Mouse (Mus musculus) lung, postnatal 0 days (tissue): Measurements from ENCODE around the gene Pfn4. TPM values are rescaled to one million over a fixed set of nuclear protein-coding genes. Genes with fewer than 3 reads are reported as not detected.
A peak's percentile ranks its signal among the peaks of the same experiment; 100 is the strongest.

ENCODE experiments used
- ATAC-seq: fragments of 200-750 bp; cut with Nextera tagmentation; 2 replicates; pipeline ENCODE4 v1.8.0; 2017; ENCODE audit warnings: moderate library complexity
- DNase-seq: peaks from one replicate; pipeline ENCODE4 v3.0.0-alpha.2; 2016; ENCODE audit warnings: low spot score
- H3K27ac ChIP-seq: fragments of 300-500 bp; sonication (generic); 2 replicates; pipeline ENCODE4 v1.5.1; 2014; ENCODE audit warnings: antibody characterized with exemption, mild to moderate bottlenecking, low read length, mixed read lengths
- H3K27me3 ChIP-seq: fragments of 300-500 bp; sonication (generic); replicated peaks from 2 replicates; pipeline ENCODE4 v1.6.1; 2014; ENCODE audit warnings: low read length, mixed read lengths; ENCODE audit not compliant: insufficient read depth
- H3K36me3 ChIP-seq: fragments of 300-500 bp; sonication (generic); 2 replicates; pipeline ENCODE4 v1.6.1; 2014; ENCODE audit warnings: low read length, mixed read lengths; ENCODE audit not compliant: insufficient read depth
- H3K4me1 ChIP-seq: fragments of 300-500 bp; sonication (generic); 2 replicates; pipeline ENCODE4 v1.6.1; 2014; ENCODE audit warnings: antibody characterized with exemption, low read depth, low read length, mixed read lengths; ENCODE audit not compliant: insufficient read depth
- H3K4me2 ChIP-seq: fragments of 300-500 bp; sonication (generic); replicated peaks from 2 replicates; pipeline ENCODE4 v1.6.1; 2014; ENCODE audit warnings: low read depth, mild to moderate bottlenecking, low read length, moderate library complexity, mixed read lengths
- H3K4me3 ChIP-seq: fragments of 300-500 bp; sonication (generic); 2 replicates; pipeline ENCODE4 v1.5.1; 2014; ENCODE audit warnings: low read depth, low read length
- H3K9ac ChIP-seq: fragments of 300-500 bp; sonication (generic); replicated peaks from 2 replicates; pipeline ENCODE4 v1.6.1; 2014; ENCODE audit warnings: low read depth, mild to moderate bottlenecking
- H3K9me3 ChIP-seq: fragments of 300-500 bp; sonication (generic); 2 replicates; pipeline ENCODE4 v1.6.1; 2016; ENCODE audit warnings: low read length, mixed read lengths
- CTCF ChIP-seq: IDR thresholded peaks from 2 replicates; pipeline ENCODE4 v1.5.1; 2016; ENCODE audit warnings: antibody characterized with exemption, mild to moderate bottlenecking
- EP300 ChIP-seq: IDR thresholded peaks from 2 replicates; pipeline ENCODE4 v1.6.1; 2016; ENCODE audit warnings: antibody characterized with exemption, mild to moderate bottlenecking, control low read depth
- WGBS: fragments of 180-500 bp; shearing (Covaris S2); extraction: QIAGEN DNeasy Blood & Tissue Kit; methylation state at CpG from one replicate; pipeline ENCODE4 v1.1.7; 2014; 5-methylcytosine and 5-hydroxymethylcytosine counted together
- polyA plus RNA-seq: library from polyadenylated mRNA; unstranded; fragments of >200 nt; fragmentation: Nextera tagmentation; extraction: Ambion mirVana; gene quantifications from 2 replicates; pipeline ENCODE4 v1.2.1, GENCODE M21; 2015

Gene Pfn4
- 1.1 and 1.3 TPM in 2 replicates for polyA plus RNA-seq

DNA sequence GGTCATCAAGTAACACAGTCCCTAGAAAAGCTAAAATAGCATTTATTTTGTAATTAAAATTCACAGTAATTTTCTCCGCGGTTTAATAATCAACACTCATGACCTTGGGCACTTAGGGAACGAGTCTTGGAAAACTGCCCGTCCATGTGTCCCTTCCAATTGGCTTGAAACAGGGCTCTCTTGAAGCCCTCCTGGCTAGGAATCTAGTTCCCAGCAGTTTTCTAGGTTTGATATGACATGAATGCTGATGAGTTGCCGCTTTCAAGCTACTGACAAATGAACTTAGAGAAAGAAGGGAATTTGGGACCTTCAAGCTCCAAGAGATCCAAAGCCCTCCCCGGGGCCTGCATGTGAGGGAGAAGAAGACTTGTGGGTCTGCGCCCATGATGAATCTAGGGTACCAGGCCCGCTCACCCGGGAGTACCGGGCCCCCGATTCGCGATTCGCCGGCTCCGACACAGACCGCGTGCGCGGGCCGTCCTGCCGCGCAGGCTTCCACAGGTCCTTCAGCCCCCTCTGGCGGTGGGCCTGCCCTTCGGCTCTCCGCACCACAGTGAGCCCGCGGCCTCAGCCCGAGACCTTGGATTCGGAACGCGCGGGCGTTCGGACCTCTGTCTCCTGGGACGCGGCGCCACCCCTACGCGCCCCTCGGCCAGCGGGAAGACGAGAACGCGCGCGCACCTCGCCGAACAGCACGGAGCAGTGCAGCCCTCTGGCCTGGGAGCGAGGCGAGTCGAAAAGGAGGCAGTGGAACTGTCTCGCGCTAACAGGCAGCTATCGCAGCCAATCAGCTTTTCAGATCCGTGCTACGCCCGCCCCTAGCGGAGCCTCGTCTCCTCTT, at the start of gene Pfn4, which contains the start of gene Fam228b:
Pfn4 (plus strand) TSS at position 531 of the 841 bp plus-strand sequence.
Fam228b (minus strand) TSS at position 776 of the 841 bp plus-strand sequence.
- H3K4me2 ChIP-seq = peak within 1 kb of the TSS; percentile 61
- no peak for TF ChIP-seq EP300
- TF ChIP-seq CTCF = peak; percentile 96
- H3K9ac ChIP-seq = peak within 1 kb of the TSS; percentile 59
- no peaks in the 10 kb centered on the region for H3K36me3 ChIP-seq
- H3K4me3 ChIP-seq = peak within 1 kb of the TSS; percentile 66
- DNase-seq (peak; percentile 94), ATAC-seq (peak; percentile 98)
- H3K4me1 ChIP-seq = no peaks in the 10 kb centered on the region
- WGBS = 3% methylated on average over 60 of the region's 61 CpGs
- no peaks in the 10 kb centered on the region for H3K27me3 ChIP-seq
- no peaks in the 10 kb centered on the region for H3K9me3 ChIP-seq
- peak within 1 kb of the TSS; percentile 67 for H3K27ac ChIP-seq

DNA sequence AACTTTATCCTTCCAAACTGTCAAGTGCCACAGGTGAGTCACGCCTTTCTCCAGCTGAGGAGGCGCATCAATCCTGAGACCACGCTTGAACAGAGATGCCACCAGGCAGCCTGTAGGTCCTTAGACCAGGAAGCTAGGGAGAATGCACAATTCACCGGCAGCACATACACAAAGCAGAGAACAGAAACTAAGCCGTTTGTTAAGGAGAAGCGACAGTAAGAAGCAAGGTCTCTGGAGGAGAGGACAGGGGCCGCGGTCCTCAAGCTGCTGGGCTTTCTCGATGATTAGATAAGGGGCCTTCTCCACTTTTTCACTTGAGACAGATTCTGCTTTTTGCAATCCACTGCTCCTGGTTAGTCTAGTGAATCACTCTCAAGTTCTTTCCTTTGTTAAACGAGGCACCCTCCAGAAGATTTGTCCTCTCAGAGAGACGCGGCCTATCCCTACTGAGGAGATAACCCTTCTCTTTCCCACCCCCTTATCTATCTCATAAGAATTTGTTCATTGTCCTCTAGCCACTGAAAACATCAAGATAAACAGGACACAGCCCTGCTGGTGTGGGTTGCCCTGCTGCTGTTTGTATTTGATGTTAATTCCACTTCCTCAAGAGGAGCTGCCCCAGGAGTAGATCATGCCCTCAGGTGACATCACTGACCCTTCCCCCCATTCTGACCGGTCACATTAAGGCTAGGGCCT, 49.6 kb upstream of the Pfn4 start:
- TF ChIP-seq CTCF (no peak), EP300 (no peak)
- H3K4me1 ChIP-seq = no peaks in the 10 kb centered on the region
- ATAC-seq (peak; percentile 23; the same call in 1 of the 2 replicates), DNase-seq (no peak)
- H3K4me2 ChIP-seq = no peak overlapping the region
- H3K9me3 ChIP-seq = no peaks in the 10 kb centered on the region
- no peaks in the 10 kb centered on the region for H3K36me3 ChIP-seq
- 58% methylated on average over 13 of the region's 13 CpGs for WGBS
- H3K9ac ChIP-seq = no peak overlapping the region
- no peak overlapping the region for H3K4me3 ChIP-seq
- no peak overlapping the region for H3K27ac ChIP-seq
- no peaks in the 10 kb centered on the region for H3K27me3 ChIP-seq

DNA sequence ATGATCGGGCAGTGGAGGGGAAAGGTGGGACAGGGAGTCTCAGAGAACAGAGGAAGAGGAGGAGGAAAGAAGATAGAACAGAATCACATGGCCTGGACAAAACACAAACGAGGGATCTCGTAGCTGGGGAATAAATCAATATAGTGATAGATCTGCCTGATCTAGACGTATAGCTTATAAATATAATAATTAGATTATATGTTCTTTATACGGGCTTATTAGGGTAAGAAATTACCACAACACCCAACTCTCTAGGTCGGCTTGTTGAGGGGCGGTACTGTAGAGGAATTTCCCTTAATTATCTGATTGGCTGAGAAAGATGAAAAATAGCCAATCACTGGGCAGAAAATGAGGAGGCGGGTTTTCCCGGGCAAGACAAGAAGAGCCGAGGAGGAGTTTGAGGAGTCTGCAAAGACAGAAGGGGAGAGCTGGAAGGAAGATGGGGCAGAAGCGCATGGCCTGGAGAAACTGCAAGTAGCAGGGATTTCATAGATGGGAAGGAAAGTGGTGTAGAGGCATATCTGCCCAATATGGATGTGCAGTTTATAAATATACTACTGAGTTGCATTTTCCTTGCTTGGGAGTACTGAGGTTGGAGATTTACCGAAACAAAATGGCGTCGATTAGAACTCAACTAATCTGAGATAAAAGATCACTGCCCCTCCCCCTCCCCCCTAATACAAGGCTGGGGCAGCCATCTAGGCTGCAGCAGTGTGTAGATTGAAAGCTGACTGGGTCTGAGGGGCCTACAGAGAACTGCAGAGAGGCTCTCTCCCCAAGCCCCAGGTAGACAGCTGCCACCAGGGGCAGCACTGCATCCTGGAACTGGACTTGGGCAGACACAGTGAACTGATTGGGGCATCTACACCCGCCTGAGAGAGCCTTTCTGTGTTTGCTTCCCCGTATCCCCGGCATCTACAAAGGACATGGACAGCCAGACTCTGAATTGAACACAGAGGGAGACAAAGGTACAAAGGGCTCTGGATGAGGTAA, 48.8 kb upstream of the Pfn4 start:
- no peaks in the 10 kb centered on the region for H3K4me1 ChIP-seq
- H3K4me2 ChIP-seq = no peak overlapping the region
- WGBS = 73% methylated on average over 17 of the region's 17 CpGs
- H3K36me3 ChIP-seq = no peaks in the 10 kb centered on the region
- no peaks in the 10 kb centered on the region for H3K9me3 ChIP-seq
- no peak overlapping the region for H3K27ac ChIP-seq
- no peak overlapping the region for H3K4me3 ChIP-seq
- DNase-seq = no peak
- no peak for ATAC-seq
- H3K27me3 ChIP-seq = no peaks in the 10 kb centered on the region
- peak; percentile 39 for TF ChIP-seq CTCF
- no peak for TF ChIP-seq EP300
- H3K9ac ChIP-seq = no peak overlapping the region

DNA sequence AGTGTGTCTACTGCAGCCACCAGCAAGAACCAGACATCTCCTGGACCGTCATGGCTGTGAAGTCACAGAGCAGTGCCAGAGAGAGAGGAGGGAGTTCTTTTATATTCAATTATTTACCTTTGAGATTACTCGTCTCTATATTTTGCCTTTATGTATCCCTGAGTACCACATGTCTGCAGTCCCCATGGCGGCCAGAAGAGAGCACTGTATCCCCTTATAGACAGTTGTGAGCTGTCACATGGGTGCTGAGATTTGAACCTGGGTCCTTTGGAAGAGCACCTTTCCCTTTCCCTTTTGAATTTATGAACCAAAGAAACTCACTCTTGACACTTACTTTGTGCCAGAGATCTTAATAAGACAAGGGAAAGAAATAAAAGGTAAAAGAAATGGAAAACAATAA, 39.7 kb upstream of the Pfn4 start:
- no peaks in the 10 kb centered on the region for H3K9me3 ChIP-seq
- no peak overlapping the region for H3K27ac ChIP-seq
- H3K4me1 ChIP-seq = no peaks in the 10 kb centered on the region
- DNase-seq (no peak), ATAC-seq (no peak)
- no peaks in the 10 kb centered on the region for H3K27me3 ChIP-seq
- no peaks in the 10 kb centered on the region for H3K36me3 ChIP-seq
- TF ChIP-seq EP300 = no peak
- no peak for TF ChIP-seq CTCF
- no peak overlapping the region for H3K4me2 ChIP-seq
- H3K4me3 ChIP-seq = no peak overlapping the region
- 86% methylated on average over 3 of the region's 3 CpGs for WGBS
- no peak overlapping the region for H3K9ac ChIP-seq

DNA sequence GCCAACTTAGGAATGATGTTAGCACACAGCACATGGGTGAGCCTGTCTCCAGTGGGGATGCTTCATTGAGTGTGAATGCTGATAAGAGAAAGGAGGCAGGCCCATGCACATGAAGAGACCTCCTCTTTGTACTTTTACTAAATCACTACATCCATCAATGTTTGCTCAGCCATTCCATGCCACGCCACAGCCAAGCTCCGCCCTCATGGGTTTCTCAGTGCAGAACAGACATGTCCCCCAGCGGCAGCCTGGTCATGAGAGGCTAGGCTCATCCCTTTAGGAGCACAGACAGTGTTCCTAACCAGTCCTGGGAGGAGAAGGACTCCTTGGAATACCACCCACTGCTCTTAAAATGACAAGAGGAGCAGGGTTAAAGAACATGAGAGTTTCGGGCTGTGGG, 37.2 kb upstream of the Pfn4 start:
- no peak overlapping the region for H3K4me3 ChIP-seq
- TF ChIP-seq CTCF (no peak), EP300 (no peak)
- no peak overlapping the region for H3K27ac ChIP-seq
- no peaks in the 10 kb centered on the region for H3K9me3 ChIP-seq
- H3K36me3 ChIP-seq = no peaks in the 10 kb centered on the region
- H3K9ac ChIP-seq = no peak overlapping the region
- peak; percentile 13 for DNase-seq
- H3K4me2 ChIP-seq = no peak overlapping the region
- H3K4me1 ChIP-seq = no peaks in the 10 kb centered on the region
- H3K27me3 ChIP-seq = no peaks in the 10 kb centered on the region
- ATAC-seq = no peak
- WGBS = 47% methylated on average over 4 of the region's 4 CpGs
